Mouse (Mus musculus): ENCODE measurements at regions not wholly inside any gene's neighbourhood (a gene's known extent, or its start where the extent isn't known, plus 50 kb on each side); places are given as distances from the start of the nearest gene placed in this dataset.
A peak's percentile ranks its signal among the peaks of the same experiment; 100 is the strongest.

GRCm38 (mm10) chr5:76065227-76065626, 74.8 kb upstream of the Srd5a3 start:
- H3K4me3 ChIP-seq (ENCODE audit: low read depth, low read length) = no peak overlapping the region
- 44% methylated on average over 6 of the region's 6 CpGs for WGBS
- H3K9me3 ChIP-seq (ENCODE audit: control insufficient read depth, low read depth, low read length) = no peaks in the 10 kb centered on the region
- no peak for ATAC-seq (ENCODE audit: insufficient number of reproducible peaks, insufficient read depth, low FRiP score, low read depth)
- no peaks in the 10 kb centered on the region for H3K36me3 ChIP-seq (ENCODE audit: control insufficient read depth, insufficient read depth, low read length)
- no peaks in the 10 kb centered on the region for H3K27me3 ChIP-seq (ENCODE audit: control insufficient read depth, insufficient read depth, low read length)
- H3K9ac ChIP-seq (replicated peaks; ENCODE audit: low read depth, low read length) = no peak overlapping the region
- no peak overlapping the region for H3K27ac ChIP-seq (ENCODE audit: low read length)
- H3K4me1 ChIP-seq (ENCODE audit: control insufficient read depth, insufficient read depth, low read length) = peaks cover 15% of the 10 kb centered on the region
- H3K4me2 ChIP-seq (replicated peaks; ENCODE audit: low read depth, low read length) = no peak overlapping the region

GRCm38 (mm10) chr5:76064686-76065085, 75.4 kb upstream of the Srd5a3 start:
- H3K9me3 ChIP-seq (ENCODE audit: control insufficient read depth, low read depth, low read length) = no peaks in the 10 kb centered on the region
- no peak overlapping the region for H3K4me2 ChIP-seq (replicated peaks; ENCODE audit: low read depth, low read length)
- ATAC-seq (ENCODE audit: insufficient number of reproducible peaks, insufficient read depth, low FRiP score, low read depth) = no peak
- H3K36me3 ChIP-seq (ENCODE audit: control insufficient read depth, insufficient read depth, low read length) = no peaks in the 10 kb centered on the region
- no peak overlapping the region for H3K9ac ChIP-seq (replicated peaks; ENCODE audit: low read depth, low read length)
- WGBS = 55% methylated on average over 5 of the region's 5 CpGs
- no peaks in the 10 kb centered on the region for H3K27me3 ChIP-seq (ENCODE audit: control insufficient read depth, insufficient read depth, low read length)
- H3K4me3 ChIP-seq (ENCODE audit: low read depth, low read length) = no peak overlapping the region
- H3K27ac ChIP-seq (ENCODE audit: low read length) = no peak overlapping the region
- H3K4me1 ChIP-seq (ENCODE audit: control insufficient read depth, insufficient read depth, low read length) = peaks cover 15% of the 10 kb centered on the region

GRCm38 (mm10) chr5:76063473-76063872, 76.6 kb upstream of the Srd5a3 start:
- Histone ChIP-seq H3K4me1 (ENCODE audit: control insufficient read depth, insufficient read depth, low read length) (peaks cover 15% of the 10 kb centered on the region), H3K9ac (replicated peaks; ENCODE audit: low read depth, low read length) (no peak overlapping the region), H3K9me3 (ENCODE audit: control insufficient read depth, low read depth, low read length) (no peaks in the 10 kb centered on the region), H3K27ac (ENCODE audit: low read length) (no peak overlapping the region), H3K36me3 (ENCODE audit: control insufficient read depth, insufficient read depth, low read length) (no peaks in the 10 kb centered on the region), H3K4me2 (replicated peaks; ENCODE audit: low read depth, low read length) (no peak overlapping the region), H3K27me3 (ENCODE audit: control insufficient read depth, insufficient read depth, low read length) (no peaks in the 10 kb centered on the region), H3K4me3 (ENCODE audit: low read depth, low read length) (no peak overlapping the region)
- peak; percentile 42; the same call in 1 of the 2 replicates for ATAC-seq (ENCODE audit: insufficient number of reproducible peaks, insufficient read depth, low FRiP score, low read depth)
- WGBS = 44% methylated on average over 6 of the region's 6 CpGs

DNA sequence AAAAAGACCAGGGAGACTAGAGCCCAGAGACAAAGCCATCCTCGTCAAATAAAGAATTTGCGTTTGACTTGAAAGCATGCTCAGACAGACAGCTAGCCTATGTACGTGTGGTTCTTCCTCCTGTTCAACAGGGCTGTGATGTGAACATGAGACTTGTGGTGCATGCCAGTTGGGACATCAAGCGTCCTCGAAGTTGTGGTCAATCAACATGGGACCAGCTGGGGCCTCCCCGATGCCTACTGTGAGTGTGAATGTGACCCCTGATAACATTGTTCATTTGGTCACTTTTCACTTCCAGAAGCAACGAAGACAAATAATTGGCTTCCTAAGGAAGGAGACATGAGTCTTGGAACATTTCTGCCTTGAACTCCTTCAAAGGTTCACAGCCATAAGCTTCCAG, 79.8 kb upstream of the Kdr start:
- Histone ChIP-seq H3K9ac (replicated peaks; ENCODE audit: low read depth, low read length) (no peak overlapping the region), H3K9me3 (ENCODE audit: control insufficient read depth, low read depth, low read length) (no peaks in the 10 kb centered on the region), H3K27me3 (ENCODE audit: control insufficient read depth, insufficient read depth, low read length) (no peaks in the 10 kb centered on the region), H3K4me2 (replicated peaks; ENCODE audit: low read depth, low read length) (no peak overlapping the region), H3K4me1 (ENCODE audit: control insufficient read depth, insufficient read depth, low read length) (no peaks in the 10 kb centered on the region), H3K27ac (ENCODE audit: low read length) (no peak overlapping the region), H3K4me3 (ENCODE audit: low read depth, low read length) (no peak overlapping the region), H3K36me3 (ENCODE audit: control insufficient read depth, insufficient read depth, low read length) (no peaks in the 10 kb centered on the region)
- ATAC-seq (ENCODE audit: insufficient number of reproducible peaks, insufficient read depth, low FRiP score, low read depth) = no peak
- 76% methylated on average over 7 of the region's 7 CpGs for WGBS

GRCm38 (mm10) chr5:76055849-76056248, 77.6 kb upstream of the Kdr start:
- 76% methylated on average over 2 of the region's 2 CpGs for WGBS
- Histone ChIP-seq H3K4me3 (ENCODE audit: low read depth, low read length) (no peak overlapping the region), H3K4me1 (ENCODE audit: control insufficient read depth, insufficient read depth, low read length) (no peaks in the 10 kb centered on the region), H3K9me3 (ENCODE audit: control insufficient read depth, low read depth, low read length) (no peaks in the 10 kb centered on the region), H3K27me3 (ENCODE audit: control insufficient read depth, insufficient read depth, low read length) (no peaks in the 10 kb centered on the region), H3K27ac (ENCODE audit: low read length) (no peak overlapping the region), H3K9ac (replicated peaks; ENCODE audit: low read depth, low read length) (no peak overlapping the region), H3K36me3 (ENCODE audit: control insufficient read depth, insufficient read depth, low read length) (no peaks in the 10 kb centered on the region), H3K4me2 (replicated peaks; ENCODE audit: low read depth, low read length) (no peak overlapping the region)
- no peak for ATAC-seq (ENCODE audit: insufficient number of reproducible peaks, insufficient read depth, low FRiP score, low read depth)

- no peaks in the 10 kb centered on the region for H3K4me1 ChIP-seq (ENCODE audit: control insufficient read depth, insufficient read depth, low read length)
- ATAC-seq (ENCODE audit: insufficient number of reproducible peaks, insufficient read depth, low FRiP score, low read depth) = no peak
- no peak overlapping the region for H3K9ac ChIP-seq (replicated peaks; ENCODE audit: low read depth, low read length)
- no peak overlapping the region for H3K4me3 ChIP-seq (ENCODE audit: low read depth, low read length)
- H3K27ac ChIP-seq (ENCODE audit: low read length) = no peak overlapping the region
- no peaks in the 10 kb centered on the region for H3K27me3 ChIP-seq (ENCODE audit: control insufficient read depth, insufficient read depth, low read length)
- no peak overlapping the region for H3K4me2 ChIP-seq (replicated peaks; ENCODE audit: low read depth, low read length)
- H3K36me3 ChIP-seq (ENCODE audit: control insufficient read depth, insufficient read depth, low read length) = no peaks in the 10 kb centered on the region
- WGBS = 98% methylated on average over 1 of the region's 1 CpGs
- H3K9me3 ChIP-seq (ENCODE audit: control insufficient read depth, low read depth, low read length) = no peaks in the 10 kb centered on the region
These were observed 74.5 kb upstream of the Kdr start for GRCm38 (mm10) chr5:76052782-76053181.

DNA sequence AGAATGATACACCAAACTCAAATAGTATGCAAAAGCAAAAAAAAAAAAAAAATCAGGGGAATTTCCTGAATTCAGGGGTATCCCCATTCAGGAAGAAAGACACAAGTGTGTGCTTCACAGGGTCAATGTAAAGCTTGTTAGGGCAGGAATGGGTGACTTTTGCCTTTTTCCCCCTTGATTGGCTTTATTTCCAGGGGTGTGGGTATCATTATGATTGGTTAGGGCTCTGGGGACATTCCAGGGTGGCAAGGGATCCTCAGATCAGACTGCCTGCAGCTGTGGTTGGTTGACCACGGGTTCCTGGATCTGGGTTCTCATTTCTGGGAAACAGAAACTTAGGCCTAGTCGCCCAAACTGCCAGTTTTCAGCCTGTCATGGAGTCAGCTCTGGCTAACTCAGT, 73.4 kb upstream of the Kdr start:
- no peaks in the 10 kb centered on the region for H3K9me3 ChIP-seq (ENCODE audit: control insufficient read depth, low read depth, low read length)
- no peak overlapping the region for H3K27ac ChIP-seq (ENCODE audit: low read length)
- H3K4me3 ChIP-seq (ENCODE audit: low read depth, low read length) = no peak overlapping the region
- no peaks in the 10 kb centered on the region for H3K27me3 ChIP-seq (ENCODE audit: control insufficient read depth, insufficient read depth, low read length)
- H3K9ac ChIP-seq (replicated peaks; ENCODE audit: low read depth, low read length) = no peak overlapping the region
- no peaks in the 10 kb centered on the region for H3K36me3 ChIP-seq (ENCODE audit: control insufficient read depth, insufficient read depth, low read length)
- no peak overlapping the region for H3K4me2 ChIP-seq (replicated peaks; ENCODE audit: low read depth, low read length)
- 76% methylated on average over 2 of the region's 2 CpGs for WGBS
- no peaks in the 10 kb centered on the region for H3K4me1 ChIP-seq (ENCODE audit: control insufficient read depth, insufficient read depth, low read length)
- no peak for ATAC-seq (ENCODE audit: insufficient number of reproducible peaks, insufficient read depth, low FRiP score, low read depth)

DNA sequence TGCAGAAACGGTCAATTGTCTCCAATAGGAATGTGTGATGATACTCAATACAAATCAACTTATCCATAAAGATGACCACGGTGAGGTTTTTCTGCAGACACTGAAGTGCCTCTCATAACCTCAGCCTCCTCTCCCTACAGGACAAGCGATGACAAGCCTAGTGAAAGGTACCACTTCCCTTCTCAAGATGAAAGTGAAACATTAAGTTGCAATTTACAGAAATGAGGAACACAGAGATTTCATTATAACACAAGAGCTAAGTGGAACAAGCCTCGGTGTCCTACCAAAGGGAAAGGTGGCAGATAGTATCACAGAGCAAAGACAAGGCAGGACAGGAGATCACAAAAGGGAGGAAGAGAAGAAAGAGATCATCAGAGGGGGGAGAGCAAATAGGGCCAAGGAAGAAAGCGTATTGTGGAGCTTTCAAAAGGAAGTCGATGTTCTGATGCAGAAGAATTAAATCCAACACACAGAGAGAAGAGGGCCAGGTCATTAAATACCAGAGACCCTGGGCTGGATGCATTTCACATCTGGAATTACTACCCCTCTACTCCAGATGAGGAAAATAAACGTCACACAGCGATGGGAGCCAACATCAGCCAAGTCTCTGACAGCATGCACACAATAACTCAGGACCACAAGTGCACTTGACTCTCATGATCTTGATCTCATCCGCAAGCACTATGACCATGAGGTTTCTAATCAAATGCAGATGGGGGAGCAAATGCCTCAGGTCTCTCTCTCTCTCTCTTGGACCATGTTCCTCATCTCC, 70.0 kb upstream of the Kdr start:
- Histone ChIP-seq H3K27me3 (ENCODE audit: control insufficient read depth, insufficient read depth, low read length) (no peaks in the 10 kb centered on the region), H3K4me2 (replicated peaks; ENCODE audit: low read depth, low read length) (no peak overlapping the region), H3K9me3 (ENCODE audit: control insufficient read depth, low read depth, low read length) (no peaks in the 10 kb centered on the region), H3K4me1 (ENCODE audit: control insufficient read depth, insufficient read depth, low read length) (peaks cover 4% of the 10 kb centered on the region; the same call in 1 of the 2 replicates), H3K9ac (replicated peaks; ENCODE audit: low read depth, low read length) (no peak overlapping the region), H3K4me3 (ENCODE audit: low read depth, low read length) (no peak overlapping the region), H3K27ac (ENCODE audit: low read length) (no peak overlapping the region), H3K36me3 (ENCODE audit: control insufficient read depth, insufficient read depth, low read length) (no peaks in the 10 kb centered on the region)
- no peak for ATAC-seq (ENCODE audit: insufficient number of reproducible peaks, insufficient read depth, low FRiP score, low read depth)
- WGBS = 80% methylated on average over 9 of the region's 9 CpGs
